Mouse (Mus musculus): ENCODE measurements at regions not wholly inside any gene's neighbourhood (a gene's known extent, or its start where the extent isn't known, plus 50 kb on each side); places are given as distances from the start of the nearest gene placed in this dataset.
A peak's percentile ranks its signal among the peaks of the same experiment; 100 is the strongest.

- DNase-seq = no peak
Observed at GRCm38 (mm10) chr16:75663871-75664270, 71.2 kb downstream of the Rbm11 start.

- no peak for DNase-seq
Observed at GRCm38 (mm10) chr16:75667589-75667988, 74.9 kb downstream of the Rbm11 start.

GRCm38 (mm10) chr16:75672112-75672511, 79.5 kb downstream of the Rbm11 start:
- DNase-seq = no peak

- peak in 1 of 2 experiments; percentile 35 for DNase-seq
Observed at GRCm38 (mm10) chr16:75675871-75676270, 83.2 kb downstream of the Rbm11 start.

- DNase-seq = no peak
Observed at GRCm38 (mm10) chr16:75677180-75677579, 84.5 kb downstream of the Rbm11 start.

Measured in lung, postnatal 4 days (tissue).